Mouse (Mus musculus) heart, adult 9 months (tissue): ENCODE results near the gene Marcksl1.

Experiments
- DNase-seq, 2 experiments: peaks; one replicate each; pipeline ENCODE4 v3.0.0; 2022; ENCODE audit warnings: low spot score in 2 of 2

Gene Marcksl1

GRCm38 (mm10) chr4:129513086-129513767 is at the start of gene Marcksl1:
Gene Marcksl1, plus strand, starts transcription at chr4:129513581.
- peak; percentile 66 to 76 for DNase-seq

DNA sequence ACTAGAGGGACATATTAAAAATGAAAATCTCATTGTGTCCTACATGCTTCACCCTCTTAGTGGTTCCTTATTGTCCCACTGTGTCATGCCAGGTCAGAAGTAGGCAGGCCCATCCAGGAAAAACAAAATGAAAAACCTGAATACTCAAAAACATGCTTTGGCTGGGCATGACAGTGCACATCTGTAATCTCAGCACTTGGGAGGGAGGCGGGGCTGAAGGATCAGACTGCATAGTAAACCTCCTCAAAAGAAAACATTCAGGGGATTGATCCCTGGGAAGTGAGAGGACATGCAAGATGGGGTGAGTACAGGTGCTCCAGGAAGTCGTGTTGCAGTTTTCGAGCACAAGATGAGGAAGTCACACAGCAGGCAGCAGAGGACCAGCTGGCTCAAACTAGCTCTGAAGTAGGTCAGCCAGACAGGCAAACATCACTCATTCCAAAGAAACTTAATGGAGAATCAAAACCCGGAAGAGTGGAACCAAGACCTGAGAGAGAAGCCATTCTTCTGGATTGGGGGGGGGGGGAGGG is 49.0 kb upstream of the Marcksl1 start:
- no peak for DNase-seq

GRCm38 (mm10) chr4:129476047-129476446 is 37.3 kb upstream of the Marcksl1 start:
- no peak for DNase-seq

DNA sequence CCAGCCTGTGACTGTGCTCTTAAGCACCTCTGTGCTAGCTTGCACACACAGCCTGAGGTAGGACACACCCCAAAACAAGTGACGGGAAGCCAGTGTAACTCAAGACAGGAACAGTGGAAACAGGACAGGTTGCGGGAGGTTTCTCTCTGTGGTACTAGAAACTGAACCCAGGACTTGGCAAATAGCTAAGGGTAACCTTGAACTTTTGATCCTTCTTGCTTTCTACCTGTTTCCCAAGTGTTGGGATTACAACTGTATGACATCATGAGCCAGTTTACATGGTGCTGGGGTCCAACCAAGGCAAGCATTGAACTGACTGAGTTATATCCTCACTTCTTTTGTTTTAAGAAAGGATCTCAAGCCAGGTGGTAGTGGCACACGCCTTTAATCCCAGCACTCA is 33.5 kb upstream of the Marcksl1 start:
- DNase-seq: no peak

GRCm38 (mm10) chr4:129481090-129481489 is 32.3 kb upstream of the Marcksl1 start:
- DNase-seq: no peak

GRCm38 (mm10) chr4:129490972-129491880 is 22.2 kb upstream of the Marcksl1 start, which contains the start of the genes Tssk3 and Fam229a:
Gene Tssk3, minus strand, starts transcription at chr4:129491022.
Gene Fam229a, plus strand, starts transcription at chr4:129491190.
- no peak for DNase-seq

DNA sequence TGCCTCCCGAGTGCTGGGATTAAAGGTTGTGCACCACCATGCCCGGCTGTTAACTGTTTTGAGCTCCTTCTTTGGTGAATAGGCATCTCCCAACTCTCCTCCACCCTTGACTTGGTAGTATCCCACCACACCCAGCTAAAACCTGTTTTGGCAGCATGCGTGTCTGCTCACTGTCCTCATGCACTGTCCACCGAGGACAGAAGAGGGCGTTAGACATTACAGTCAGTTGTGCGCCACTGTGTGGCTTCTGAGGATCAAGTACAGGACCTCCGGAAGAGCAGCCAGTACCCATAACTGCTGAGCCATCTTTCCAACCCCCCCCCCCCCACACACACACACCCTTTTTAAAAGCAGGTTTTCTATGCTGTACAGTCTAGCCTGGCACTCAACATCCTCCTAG is 18.7 kb upstream of the Marcksl1 start:
- no peak for DNase-seq

GRCm38 (mm10) chr4:129495672-129496562 is 17.5 kb upstream of the Marcksl1 start:
- DNase-seq: peak in 1 of 2 experiments; percentile 35

DNA sequence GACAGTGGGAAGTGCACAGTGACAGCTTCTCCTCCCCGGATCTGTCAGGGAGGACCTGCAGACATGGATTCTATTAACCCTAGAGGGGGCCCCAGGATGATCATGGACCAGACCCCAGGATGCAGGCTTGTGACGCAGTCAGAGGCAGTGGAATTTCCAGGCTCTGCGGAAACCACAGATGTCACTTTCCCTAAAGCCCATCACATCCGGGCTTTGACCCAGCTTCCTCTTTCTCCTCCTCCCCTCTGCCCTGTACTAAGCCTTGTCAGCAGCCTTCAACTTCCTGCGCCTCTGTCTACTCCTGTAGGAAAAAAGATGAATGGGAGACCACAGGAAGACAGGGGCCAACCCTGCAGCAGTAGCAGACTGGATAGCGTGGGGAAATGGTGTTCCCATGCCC is 16.8 kb upstream of the Marcksl1 start:
- peak; percentile 53 to 72 for DNase-seq

DNA sequence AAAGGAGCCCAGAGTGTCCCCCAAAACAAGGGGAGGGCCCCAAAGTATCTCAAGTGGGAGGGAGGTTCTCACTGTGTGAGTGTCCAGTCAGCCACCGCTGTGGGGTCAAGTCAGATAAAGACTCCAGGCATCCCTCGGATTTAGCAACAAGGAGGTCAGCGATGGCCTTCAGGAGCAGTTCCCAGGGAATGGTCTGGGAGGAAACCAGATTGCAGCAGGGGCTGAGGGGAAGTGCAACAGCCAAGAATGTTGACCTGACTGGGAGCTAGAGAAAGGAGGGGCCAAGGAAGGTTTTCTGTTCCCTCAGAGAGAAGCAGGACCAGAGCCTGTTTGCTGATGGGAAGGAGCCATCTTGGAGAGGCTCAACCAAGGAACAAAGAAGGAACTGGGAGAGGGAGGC is 14.4 kb upstream of the Marcksl1 start:
- DNase-seq: no peak

DNA sequence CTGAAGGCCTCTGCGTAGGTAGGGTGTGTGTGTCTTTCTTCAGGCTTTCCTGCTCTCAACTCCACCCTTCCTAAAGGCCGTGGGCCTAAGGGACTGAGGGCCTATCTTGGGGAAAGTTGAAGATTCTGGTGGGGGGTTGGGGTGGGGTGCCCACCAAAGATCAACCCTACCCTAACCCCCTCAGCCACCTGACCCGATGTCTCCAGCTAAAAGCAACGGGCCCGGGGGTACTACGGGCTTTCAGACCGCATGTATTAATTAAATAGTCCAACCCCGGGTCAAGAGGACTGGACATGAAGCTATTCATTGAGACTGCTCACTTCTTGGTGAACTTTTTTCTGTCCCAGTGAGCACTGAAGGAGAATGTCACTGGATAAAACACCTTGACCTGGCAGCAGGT is 13.4 kb upstream of the Marcksl1 start:
- DNase-seq: no peak

DNA sequence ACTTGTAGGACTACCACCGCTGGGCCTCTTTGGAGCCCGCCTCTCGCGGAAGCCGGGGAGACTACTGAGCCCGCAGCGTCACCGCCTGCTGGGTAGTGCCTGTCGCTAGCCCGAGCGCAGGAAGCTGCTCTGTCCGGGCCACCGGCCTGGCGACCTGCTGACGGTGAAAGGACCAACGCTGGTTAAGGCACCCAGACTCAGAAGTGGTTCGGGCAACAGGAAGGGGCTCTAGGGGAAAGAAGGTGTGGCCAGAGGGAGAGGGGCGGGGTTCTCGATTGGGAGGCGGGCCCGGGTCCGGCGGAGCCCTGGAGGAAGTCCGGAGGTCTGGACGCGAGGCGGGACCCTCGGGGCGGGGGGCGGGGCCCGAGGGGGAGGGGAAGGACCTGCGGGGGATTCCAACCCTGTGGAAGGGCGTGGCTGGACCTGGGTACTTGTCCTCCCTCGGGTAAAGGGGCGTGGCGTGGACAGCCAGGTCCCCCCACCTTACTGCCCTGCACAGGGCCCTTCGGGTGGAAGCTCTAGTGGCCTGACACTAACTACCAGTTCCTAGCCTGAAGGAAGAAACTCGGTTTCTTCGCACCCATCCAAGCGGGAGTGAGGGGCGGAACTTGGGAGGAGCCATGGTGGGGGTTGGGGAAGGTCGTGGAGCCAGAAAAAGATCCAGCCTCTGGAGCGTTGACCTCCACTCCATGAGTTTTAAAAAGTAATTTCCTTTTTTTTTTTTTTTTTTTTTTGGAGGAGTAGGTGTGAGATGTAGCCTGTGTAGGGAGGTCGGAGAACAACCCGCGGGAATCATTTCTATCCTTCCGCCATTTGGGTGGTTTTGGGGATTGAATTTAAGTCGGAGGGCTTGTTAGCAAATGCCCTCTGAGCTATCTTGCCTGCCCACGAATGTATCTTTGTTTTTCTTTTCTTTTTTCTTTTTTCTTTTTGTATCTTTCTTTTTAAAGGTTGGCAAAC is 12.5 kb upstream of the Marcksl1 start:
- DNase-seq: peak; percentile 89

DNA sequence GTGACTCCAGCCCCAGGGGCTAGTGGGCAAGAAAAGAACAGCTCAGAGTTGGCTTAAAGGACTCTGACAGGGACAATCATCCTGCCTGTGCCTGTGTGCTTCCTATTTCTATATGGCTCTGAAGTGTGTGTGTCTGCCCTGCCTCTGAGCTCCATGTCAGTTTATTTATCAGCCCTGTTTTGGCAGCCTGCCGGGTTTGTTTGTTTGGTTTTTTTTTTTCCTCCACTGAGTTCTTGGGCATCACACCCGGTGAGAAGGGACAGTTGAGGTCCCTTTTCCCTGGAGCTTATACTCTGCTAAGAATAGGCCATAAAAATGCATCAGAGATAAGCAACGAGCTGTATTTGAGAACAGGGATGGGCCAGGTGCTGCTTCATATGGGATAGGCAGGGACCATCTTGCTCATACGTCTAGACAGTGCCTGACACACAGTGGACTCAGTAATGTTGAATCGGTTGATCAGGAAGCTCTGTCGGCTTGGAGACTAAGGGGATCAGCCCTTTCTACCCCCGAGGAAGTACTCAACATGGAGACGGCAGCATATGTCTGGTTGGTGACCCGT is 11.0 kb upstream of the Marcksl1 start:
- no peak for DNase-seq

DNA sequence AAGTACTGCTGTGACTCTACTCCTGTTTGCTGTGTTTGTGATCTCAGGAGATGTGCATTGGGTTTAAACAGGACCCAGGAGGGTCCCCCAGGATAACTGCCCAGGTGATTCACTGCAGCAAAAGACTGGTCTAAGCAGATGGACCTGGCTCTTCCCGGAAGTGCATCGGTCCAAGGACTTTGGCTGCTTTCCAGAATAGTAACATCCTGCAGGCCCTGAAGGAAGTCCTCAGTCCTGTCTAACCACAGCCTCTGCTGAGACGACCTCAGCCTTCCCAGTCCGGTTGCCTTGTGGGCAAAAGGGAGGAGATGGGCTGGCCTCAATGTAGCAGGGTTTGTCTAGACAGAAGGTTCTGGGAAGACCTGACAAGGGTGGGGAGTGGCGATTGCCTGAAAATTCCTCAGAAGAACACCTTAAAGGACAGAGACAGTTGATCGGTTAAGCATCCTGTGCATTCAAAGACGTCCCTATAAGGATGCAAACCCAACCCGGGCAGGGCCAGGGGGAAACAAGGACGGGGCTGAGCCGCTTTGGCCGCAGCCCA is 10.4 kb upstream of the Marcksl1 start:
- DNase-seq: no peak

DNA sequence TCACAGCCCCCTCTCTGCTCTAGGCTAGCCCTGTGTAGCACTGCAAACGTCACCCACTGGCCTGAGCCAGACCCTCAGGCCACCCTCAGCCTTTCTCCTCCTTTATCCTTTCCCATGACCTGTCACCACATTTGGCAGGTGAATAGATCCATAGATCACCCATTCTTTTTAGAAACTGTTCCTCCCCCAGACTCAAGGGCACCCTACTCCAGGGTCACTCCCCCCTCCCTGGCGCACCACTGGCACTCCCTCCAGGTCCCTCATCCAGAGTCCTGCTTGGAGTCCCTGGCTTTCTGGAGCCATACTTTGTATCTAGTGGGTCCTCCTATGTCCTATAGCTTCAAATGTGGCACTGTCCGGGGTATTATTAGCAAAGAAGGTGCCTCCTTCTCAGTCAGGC is 7.9 kb upstream of the Marcksl1 start:
- DNase-seq: no peak

DNA sequence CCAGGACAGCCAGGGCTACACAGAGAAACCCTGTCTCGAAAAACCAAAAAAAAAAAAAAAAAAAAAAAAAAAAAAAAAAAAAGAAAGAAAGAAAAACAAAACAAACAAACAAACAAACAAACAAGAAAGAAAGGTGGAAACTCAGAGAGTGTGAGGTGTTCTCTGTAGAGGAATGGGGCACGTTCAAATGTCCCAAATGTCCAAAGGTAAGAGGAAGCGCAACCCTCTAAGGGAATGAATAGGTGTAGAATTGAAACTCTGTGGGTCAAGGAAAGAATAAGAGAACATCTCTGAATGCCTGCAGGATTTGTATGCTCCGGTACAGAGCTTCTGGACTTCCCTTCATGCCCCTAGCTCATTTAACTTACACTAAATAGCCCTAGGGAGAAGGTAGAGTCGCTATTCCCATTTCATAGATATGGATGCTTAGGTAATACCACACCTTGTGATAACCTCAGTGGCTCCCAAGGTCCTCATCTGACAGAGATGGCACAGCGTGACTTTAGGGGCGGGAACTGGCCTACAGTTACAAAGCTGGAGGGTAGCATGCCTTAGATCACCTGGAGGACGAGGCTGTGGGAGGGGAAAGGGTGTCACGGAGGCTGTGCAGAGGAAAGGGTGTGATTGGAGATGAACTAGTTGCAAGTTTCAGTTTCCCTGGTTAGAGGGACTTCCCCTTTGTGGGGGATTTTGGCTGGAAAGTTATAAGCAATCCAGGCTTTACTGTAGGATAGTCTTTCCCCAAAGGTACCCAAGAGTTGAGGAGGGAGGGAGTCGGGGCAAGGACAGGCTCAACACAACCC is 5.7 kb upstream of the Marcksl1 start:
- no peak for DNase-seq

DNA sequence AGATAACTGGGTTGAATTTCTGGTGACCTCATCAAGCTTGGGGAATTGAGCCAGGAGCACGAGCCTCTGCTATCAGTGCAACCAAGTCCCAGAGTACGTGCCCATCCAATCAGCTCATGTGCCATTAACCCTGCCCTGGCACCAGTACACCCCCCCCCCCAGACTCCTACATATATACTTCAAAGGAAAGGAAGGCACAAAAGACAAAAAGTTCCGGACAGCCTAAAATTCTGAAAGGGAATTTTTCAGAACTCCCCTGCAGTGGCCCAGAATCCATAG is 5.2 kb upstream of the Marcksl1 start:
- no peak for DNase-seq

DNA sequence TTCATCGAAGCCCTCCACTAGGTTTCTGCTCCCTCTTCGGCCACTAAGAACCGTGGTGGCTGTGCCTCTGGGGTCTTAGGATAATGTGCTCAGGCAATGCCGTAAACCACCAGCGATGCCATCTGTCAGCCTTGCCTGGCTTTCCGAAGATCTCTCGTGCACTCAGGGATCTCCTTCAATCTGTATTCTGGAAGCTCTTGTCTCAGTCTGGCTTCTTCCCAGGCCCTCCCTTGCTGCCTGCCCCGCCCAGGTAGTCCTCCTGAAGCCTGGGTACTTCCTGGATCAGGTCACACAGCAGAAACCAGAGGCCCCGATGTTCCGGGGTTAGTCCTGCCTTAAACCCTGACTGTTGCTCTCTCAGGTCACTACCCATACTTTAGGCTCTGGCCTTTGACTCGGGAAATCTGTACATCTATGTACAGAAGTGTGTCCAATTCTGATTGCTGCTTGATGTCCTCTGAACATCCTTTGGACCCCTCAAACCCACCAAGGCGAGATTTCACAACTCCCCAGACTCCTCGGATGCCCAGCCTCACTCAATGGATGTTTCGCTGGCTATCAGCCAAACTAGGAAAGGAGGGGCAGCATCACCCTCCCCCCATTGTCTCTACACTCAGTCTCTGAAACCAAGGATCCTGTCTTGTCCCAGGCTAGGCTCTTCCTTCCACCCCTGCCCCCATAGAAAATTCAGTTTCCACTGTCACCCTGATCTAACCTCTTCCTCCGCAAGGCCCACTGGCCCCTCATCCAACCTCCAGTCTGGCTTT is 4.4 kb upstream of the Marcksl1 start:
- DNase-seq: no peak
